Mouse (Mus musculus) gastrocnemius, postnatal 4 days (tissue): ENCODE data around the gene Cenpu. TPM values are rescaled to one million over a fixed set of nuclear protein-coding genes. Genes with fewer than 3 reads are reported as not detected.

ENCODE experiments used
- DNase-seq, 2 experiments: peaks; one replicate each; pipeline ENCODE4 v3.0.0; 2021 to 2022; ENCODE audit warnings: low spot score in 2 of 2, mixed read lengths in 2 of 2
- total RNA-seq, 2 experiments: library from RNA; stranded (reverse); gene quantifications; 2 replicates each; pipeline ENCODE4 v1.2.3; 2021

Gene Cenpu
- total RNA-seq, 2 experiments from 2014 or later: 4.4 to 4.8 TPM

- DNase-seq: no peak
Observed at GRCm38 (mm10) chr8:46598114-46598513, 46.3 kb downstream of the Cenpu start.

DNA sequence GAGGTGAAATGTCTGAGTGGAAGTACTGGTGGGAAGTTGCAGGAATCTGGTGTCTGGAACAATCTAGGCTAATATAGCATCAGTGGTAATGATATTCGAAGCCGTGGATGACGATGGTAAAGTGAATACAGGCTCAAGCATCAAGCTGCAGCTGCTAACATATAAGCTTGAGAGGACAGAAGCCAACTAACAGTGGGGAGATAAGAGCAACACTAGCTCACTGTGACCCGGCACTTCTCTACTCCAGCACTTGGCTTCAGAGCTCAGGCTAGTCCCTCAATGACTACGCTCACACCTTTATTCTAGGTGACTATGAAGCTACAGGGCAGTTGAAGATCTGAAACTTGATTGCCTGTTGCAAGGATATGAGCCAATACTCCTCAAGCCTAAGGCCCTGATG, 46.9 kb downstream of the Cenpu start:
- DNase-seq: no peak

- no peak for DNase-seq
Observed at GRCm38 (mm10) chr8:46599314-46599904, 47.6 kb downstream of the Cenpu start.

GRCm38 (mm10) chr8:46600959-46601707, 49.3 kb downstream of the Cenpu start:
- no peak for DNase-seq

GRCm38 (mm10) chr8:46603587-46603986, 51.8 kb downstream of the Cenpu start:
- no peak for DNase-seq

DNA sequence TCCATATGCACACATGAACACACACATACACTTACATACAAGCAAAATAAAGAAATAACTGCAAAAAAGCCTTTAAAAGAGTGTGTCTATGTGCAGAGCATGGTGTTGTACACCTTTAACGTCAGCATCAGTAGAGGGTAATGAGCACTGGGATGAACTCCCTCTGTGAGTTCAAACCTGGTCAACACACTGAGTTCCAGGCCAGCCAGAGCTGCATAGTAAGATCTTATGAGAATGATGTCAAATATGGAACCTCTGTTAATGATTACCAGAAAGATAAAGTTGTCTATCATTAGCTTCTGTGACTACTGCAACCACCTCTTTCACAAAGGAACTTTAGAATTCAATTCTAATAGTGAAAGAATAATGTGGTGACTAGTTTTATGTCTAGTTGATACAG, 55.1 kb downstream of the Cenpu start:
- DNase-seq: no peak

- no peak for DNase-seq
Observed at GRCm38 (mm10) chr8:46611557-46611956, 59.7 kb downstream of the Cenpu start.

DNA sequence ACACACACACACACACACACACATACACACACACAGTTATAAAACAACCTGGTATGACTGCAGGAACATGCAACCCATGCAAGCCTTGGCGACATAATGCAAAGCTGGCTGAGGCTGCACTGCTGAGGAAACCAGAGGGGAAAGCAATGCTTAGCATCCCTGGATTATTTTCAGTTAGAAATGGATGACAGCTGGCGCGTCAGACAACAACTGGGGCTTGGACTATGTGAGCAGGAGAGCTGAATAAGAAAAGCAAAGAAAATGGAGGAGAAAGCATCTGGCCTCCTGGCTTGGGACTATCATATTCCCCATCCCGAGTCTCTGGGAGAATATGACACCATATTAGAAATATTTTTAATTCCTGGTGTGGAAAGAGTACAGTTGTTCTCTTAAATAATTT, 61.1 kb downstream of the Cenpu start:
- DNase-seq: peak in 1 of 2 experiments; percentile 45

- DNase-seq: peak in 1 of 2 experiments; percentile 33
Observed at GRCm38 (mm10) chr8:46613377-46613776, 61.5 kb downstream of the Cenpu start.

GRCm38 (mm10) chr8:46615936-46616335, 64.1 kb downstream of the Cenpu start:
- no peak for DNase-seq

DNA sequence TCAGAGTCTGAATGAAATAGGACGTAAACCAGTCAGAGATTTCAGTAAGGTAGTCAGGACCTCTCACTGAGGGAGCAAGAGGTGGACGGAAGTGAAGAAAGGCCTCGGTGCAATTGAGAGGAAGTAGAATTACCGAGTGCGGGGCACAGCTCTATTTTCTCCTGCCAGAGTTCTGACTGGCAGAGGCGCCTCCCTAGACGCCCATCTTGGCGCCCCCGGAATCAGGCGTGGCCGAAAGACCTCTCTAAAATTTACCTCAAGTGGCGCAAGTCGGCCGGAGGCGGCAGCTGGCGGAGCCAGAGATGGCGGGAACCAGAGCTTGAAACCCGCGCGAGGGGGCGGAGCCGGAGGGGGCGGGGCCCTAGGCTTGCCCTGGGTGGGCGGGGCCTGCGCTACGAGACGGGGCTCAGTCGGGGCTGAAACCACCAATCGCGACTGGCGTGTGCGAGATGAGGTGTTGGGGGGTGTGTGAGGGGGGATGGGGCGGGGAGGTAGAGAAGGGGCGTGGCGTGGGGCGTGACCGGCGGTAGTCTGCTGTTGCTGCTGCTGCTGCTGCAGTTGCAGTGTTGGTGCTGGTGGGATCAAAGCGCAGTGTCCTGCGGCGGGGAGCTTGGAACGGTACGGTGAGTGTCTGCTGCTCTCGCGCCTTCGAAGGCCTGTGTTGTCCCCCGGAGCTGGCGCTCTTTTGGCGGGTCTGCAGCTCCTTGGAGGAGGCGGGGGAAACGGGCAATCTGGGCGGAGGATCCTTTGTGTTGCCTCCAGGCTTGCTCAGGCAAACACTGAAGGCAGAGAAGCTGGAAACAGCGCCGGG, 65.3 kb downstream of the Cenpu start, which contains the start of the genes Primpol and Casp3:
TSS of gene Primpol (minus strand) at position 334 of the 811 bp plus-strand sequence.
TSS of gene Casp3 (plus strand) at position 413 of the 811 bp plus-strand sequence.
- peak; percentile 95 to 98 for DNase-seq

GRCm38 (mm10) chr8:46617690-46618620, 66.1 kb downstream of the Cenpu start:
- DNase-seq: peak in 1 of 2 experiments; percentile 29

DNA sequence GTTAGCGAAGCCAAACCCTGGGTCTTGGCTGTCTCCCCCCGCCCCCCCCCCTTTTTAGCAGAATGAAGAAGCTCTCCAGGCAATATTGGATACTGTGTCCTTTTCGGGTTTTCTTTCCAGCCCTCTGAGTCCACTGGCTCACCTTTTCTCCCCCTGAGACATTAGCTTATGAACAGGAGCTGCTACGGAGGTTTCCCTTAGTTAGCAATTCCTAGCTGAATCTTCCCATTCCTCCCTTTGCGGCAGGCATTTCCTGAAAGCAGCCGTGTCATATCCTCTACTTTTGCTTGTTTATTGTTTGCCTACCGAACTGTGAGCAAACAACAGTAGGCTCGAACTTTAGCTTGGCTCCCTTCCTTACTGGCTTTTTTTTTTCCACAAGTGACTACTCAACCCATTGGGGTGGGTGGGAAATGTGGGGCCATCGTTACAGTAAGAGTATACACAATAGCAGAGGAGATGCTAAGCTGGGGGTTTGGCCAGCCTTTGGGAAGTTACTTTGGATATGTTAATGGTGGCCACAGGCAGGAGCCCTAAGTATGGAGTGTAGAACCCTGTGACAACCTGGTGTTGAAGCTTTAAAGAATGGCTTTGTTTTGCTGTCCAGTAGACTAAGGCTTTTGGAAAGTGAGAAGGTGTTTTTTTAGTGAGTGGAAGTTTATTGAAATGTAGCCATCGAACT, 67.0 kb downstream of the Cenpu start:
- DNase-seq: no peak

DNA sequence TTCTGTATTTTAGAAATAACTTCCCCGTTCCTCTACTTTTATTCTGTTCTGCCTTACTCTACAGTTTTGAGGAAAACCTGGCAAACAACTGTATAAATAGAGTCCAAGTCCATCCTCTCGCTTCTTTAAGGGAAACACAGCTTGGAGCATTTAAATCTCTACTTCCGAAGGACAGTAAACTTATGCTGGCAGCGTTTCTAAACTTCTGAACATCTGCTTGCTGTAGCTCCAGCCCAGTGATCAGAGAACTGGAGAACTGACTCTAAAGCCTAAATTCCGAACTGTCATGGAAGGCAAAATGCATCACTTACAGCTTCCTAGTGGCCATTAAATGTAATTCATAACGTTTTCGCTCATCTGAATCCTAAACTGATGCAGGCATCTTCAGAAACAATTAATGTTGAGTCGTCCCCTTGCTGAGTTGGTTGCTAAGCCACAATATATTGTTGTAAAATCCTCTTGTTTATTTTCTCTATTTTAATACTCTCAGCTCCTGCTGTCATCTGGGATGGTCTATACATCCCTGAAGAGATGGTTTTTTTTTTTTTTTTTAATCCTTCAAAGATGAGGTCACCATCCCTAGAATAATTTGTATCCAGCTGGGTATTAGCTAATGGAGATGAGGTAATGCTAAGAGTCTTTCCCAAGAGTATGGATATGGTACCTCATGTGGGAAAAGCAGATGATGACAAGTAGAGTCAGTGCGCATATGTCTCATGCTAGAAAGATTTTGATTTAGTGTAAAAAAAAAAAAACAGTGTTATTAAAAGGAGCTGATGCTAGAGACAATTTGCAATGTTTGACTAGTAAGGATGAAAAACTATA, 70.8 kb downstream of the Cenpu start:
- DNase-seq: no peak

DNA sequence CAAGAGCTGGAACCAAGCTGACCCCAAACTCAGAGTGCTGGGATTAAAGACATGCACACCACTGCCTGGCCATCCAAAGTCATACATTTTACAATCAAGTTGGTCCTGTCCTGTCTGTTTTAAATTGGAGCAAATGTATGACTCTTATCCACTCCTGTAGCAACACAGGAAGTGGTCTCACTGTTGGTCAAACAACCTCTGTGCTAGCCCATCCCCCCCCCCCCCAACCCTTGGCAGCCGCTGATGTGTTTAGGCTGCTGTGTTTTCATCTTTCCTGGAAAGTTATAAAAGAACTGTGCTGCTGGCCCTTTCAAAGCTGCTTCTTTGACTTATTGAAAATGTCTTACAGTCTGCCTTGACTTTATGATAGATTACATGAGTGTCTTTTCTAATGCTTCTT, 73.3 kb downstream of the Cenpu start:
- DNase-seq: no peak

DNA sequence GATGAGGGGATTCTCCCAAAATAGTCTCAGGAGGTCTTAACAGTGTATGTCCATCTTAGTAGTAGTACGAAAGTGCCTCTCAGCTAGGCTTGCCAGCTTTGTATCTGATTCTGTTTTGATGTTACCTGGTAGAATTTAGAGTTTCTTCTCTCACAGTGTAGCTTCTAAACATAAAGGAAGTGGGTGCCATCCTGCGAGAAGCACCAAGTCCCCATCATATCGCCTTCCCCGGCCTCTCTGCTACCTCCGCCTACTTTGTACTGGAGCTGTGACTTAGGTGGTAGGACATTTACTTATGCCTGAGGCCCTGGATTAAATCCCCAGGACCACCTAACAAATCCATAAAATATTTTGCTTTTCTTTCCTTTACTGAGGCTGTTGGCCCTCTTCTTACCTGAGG, 74.8 kb downstream of the Cenpu start:
- DNase-seq: no peak

- DNase-seq: no peak
Observed at GRCm38 (mm10) chr8:46627881-46628280, 76.1 kb downstream of the Cenpu start.

GRCm38 (mm10) chr8:46628645-46629044, 76.8 kb downstream of the Cenpu start:
- no peak for DNase-seq
